Mouse (Mus musculus) spleen, adult 2 months (tissue): ENCODE results near the gene Lrrc8a. TPM values are rescaled to one million over a fixed set of nuclear protein-coding genes. Genes with fewer than 3 reads are reported as not detected.

Experiments used
- DNase-seq, 2 experiments: peaks; one replicate each; pipeline versions ENCODE4 v3.0.0 to v3.0.0-alpha.2; 2012 to 2021; ENCODE audit warnings: low spot score in 2 of 2, low read depth in 1 of 2
- H3K27ac ChIP-seq: fragments of 200-500 bp; 2 replicates; pipeline ENCODE4 v1.5.1; 2012; ENCODE audit warnings: low read length, inconsistent platforms; ENCODE audit not compliant: insufficient read depth
- H3K27me3 ChIP-seq: fragments of 200-500 bp; 2 replicates; pipeline ENCODE4 v1.6.1; 2012; ENCODE audit warnings: mild to moderate bottlenecking, moderate library complexity, low read length, inconsistent platforms; ENCODE audit not compliant: control insufficient read depth, insufficient read depth
- H3K36me3 ChIP-seq: fragments of 200-500 bp; 2 replicates; pipeline ENCODE4 v1.6.1; 2012; ENCODE audit warnings: mild to moderate bottlenecking, low read length, inconsistent platforms; ENCODE audit not compliant: control insufficient read depth, insufficient read depth
- H3K4me1 ChIP-seq: fragments of 200-500 bp; 2 replicates; pipeline ENCODE4 v1.6.1; 2011; ENCODE audit warnings: inconsistent platforms; ENCODE audit not compliant: control insufficient read depth, insufficient read depth, insufficient read length
- H3K4me3 ChIP-seq: fragments of 200-500 bp; 2 replicates; pipeline ENCODE4 v1.5.1; 2011; ENCODE audit warnings: mild to moderate bottlenecking, inconsistent platforms; ENCODE audit not compliant: insufficient read depth, insufficient read length; ENCODE audit errors: extremely low read depth
- CTCF ChIP-seq: fragments of 200-500 bp; IDR thresholded peaks from 2 replicates; pipeline ENCODE4 v1.5.1; 2011; ENCODE audit warnings: mild to moderate bottlenecking, inconsistent platforms; ENCODE audit not compliant: insufficient read depth, insufficient read length, insufficient replicate concordance; ENCODE audit errors: extremely low read depth
- POLR2A ChIP-seq: fragments of 200-500 bp; IDR thresholded peaks from 2 replicates; pipeline ENCODE4 v1.6.1; 2011; ENCODE audit warnings: low read depth, low read length, inconsistent platforms
- WGBS: fragments of 180-500 bp; shearing (Covaris S2); methylation state at CpG from one replicate; pipeline ENCODE4 v1.1.7; 2018; 5-methylcytosine and 5-hydroxymethylcytosine counted together
- polyA plus RNA-seq: library from polyadenylated mRNA; depleted of rRNA; stranded (reverse); fragments of >200 nt; gene quantifications from 2 replicates; pipeline ENCODE4 v1.2.3, GENCODE M21; 2012

The Lrrc8a gene
- polyA plus RNA-seq, 1 experiment, result 22.1 TPM

GRCm38 (mm10) chr2:30267466-30267865 lies 30.0 kb downstream of the Lrrc8a start:
- H3K27ac ChIP-seq, result no peak overlapping the region
- H3K4me1 ChIP-seq, result peaks cover 2% of the 10 kb centered on the region; the same call in 1 of the 2 replicates
- peaks cover 12% of the 10 kb centered on the region for H3K36me3 ChIP-seq
- TF ChIP-seq POLR2A (no peak), CTCF (no peak)
- 93% methylated on average over 2 of the region's 2 CpGs for WGBS
- DNase-seq, result no peak
- no peaks in the 10 kb centered on the region for H3K27me3 ChIP-seq
- H3K4me3 ChIP-seq, result no peak overlapping the region

- Histone ChIP-seq H3K36me3 (peaks cover 7% of the 10 kb centered on the region), H3K4me1 (peaks cover 2% of the 10 kb centered on the region; the same call in 1 of the 2 replicates), H3K4me3 (no peak overlapping the region), H3K27me3 (no peaks in the 10 kb centered on the region), H3K27ac (peak overlapping the region; percentile 52)
- 76% methylated on average over 4 of the region's 4 CpGs for WGBS
- TF ChIP-seq CTCF (no peak), POLR2A (no peak)
- DNase-seq, result no peak
Observed at GRCm38 (mm10) chr2:30268371-30268770, 30.9 kb downstream of the Lrrc8a start.

- no peak for TF ChIP-seq CTCF
- no peak for TF ChIP-seq POLR2A
- peaks cover 2% of the 10 kb centered on the region; the same call in 1 of the 2 replicates for H3K4me1 ChIP-seq
- no peaks in the 10 kb centered on the region for H3K27me3 ChIP-seq
- DNase-seq, result no peak
- H3K4me3 ChIP-seq, result no peak overlapping the region
- H3K27ac ChIP-seq, result no peak overlapping the region
- 67% methylated on average over 17 of the region's 17 CpGs for WGBS
- H3K36me3 ChIP-seq, result no peaks in the 10 kb centered on the region
Observed at GRCm38 (mm10) chr2:30269241-30269990, 31.9 kb downstream of the Lrrc8a start.

GRCm38 (mm10) chr2:30270134-30270533 lies 32.6 kb downstream of the Lrrc8a start:
- H3K4me3 ChIP-seq, result no peak overlapping the region
- H3K36me3 ChIP-seq, result no peaks in the 10 kb centered on the region
- no peak overlapping the region for H3K27ac ChIP-seq
- DNase-seq, result peak; percentile 45 to 58
- peaks cover 2% of the 10 kb centered on the region; the same call in 1 of the 2 replicates for H3K4me1 ChIP-seq
- H3K27me3 ChIP-seq, result no peaks in the 10 kb centered on the region
- TF ChIP-seq CTCF (peak; percentile 57; the same call in 1 of the 2 replicates), POLR2A (no peak)
- WGBS, result 17% methylated on average over 1 of the region's 1 CpGs

- TF ChIP-seq POLR2A, result no peak
- no peak for TF ChIP-seq CTCF
- Histone ChIP-seq H3K27ac (no peak within 1 kb of the TSS), H3K36me3 (no peaks in the 10 kb centered on the region), H3K4me1 (peaks cover 10% of the 10 kb centered on the region; the same call in 1 of the 2 replicates), H3K4me3 (no peak within 1 kb of the TSS), H3K27me3 (no peaks in the 10 kb centered on the region)
- no peak for DNase-seq
- WGBS, result 94% methylated on average over 11 of the region's 11 CpGs
Observed at GRCm38 (mm10) chr2:30280743-30281142, 43.2 kb downstream of the Lrrc8a start, which contains the start of gene Gm28038. TSS of gene Gm28038 (plus strand) at chr2:30281043.

DNA sequence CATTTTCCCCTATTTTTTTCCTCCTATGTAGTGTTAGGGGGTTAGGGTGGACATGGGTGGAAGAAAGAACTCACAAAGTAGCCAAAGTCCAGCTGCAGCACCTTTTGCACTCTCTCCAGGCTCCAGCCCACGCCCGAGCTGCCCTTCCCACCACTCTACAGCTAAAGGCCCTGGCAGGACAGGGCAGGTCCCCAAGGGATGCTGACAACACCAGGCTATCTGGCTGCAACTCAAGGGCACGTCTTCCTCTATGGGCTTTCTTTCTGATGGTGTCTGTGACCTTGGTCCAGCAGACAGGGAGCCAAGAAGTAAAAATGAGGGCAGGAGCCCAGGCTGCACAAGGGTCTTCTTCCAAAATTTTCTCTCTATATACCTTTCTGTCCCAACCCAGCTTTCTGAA lies 44.1 kb downstream of the Lrrc8a start:
- Histone ChIP-seq H3K27me3 (no peaks in the 10 kb centered on the region), H3K27ac (no peak overlapping the region), H3K4me1 (peaks cover 11% of the 10 kb centered on the region; the same call in 1 of the 2 replicates), H3K4me3 (no peak overlapping the region), H3K36me3 (no peaks in the 10 kb centered on the region)
- no peak for DNase-seq
- TF ChIP-seq CTCF (no peak), POLR2A (no peak)
- WGBS, result 82% methylated on average over 3 of the region's 3 CpGs

DNA sequence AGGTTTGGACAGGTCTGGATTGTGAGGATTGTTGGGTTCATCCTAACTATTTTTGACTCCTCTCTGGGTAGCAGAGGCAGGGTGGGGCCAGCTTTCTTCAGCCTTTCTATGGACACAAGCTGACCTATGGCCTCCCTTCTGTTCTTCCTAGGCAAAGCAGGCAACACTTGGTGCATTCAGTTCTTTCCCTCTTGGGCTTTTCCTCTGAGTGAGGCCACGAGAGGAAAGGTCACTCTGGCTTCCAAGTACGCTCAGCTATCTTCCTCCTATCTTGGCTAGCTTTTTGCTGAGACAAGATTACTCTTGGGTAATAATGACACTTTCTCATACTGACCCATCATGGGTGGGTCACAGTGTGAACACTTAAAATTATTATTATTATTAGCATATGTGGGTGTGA lies 45.7 kb downstream of the Lrrc8a start:
- no peak overlapping the region for H3K27ac ChIP-seq
- no peak overlapping the region for H3K4me3 ChIP-seq
- no peaks in the 10 kb centered on the region for H3K36me3 ChIP-seq
- WGBS, result 79% methylated on average over 2 of the region's 2 CpGs
- TF ChIP-seq POLR2A, result no peak
- no peak for TF ChIP-seq CTCF
- no peak for DNase-seq
- H3K4me1 ChIP-seq, result peaks cover 11% of the 10 kb centered on the region; the same call in 1 of the 2 replicates
- H3K27me3 ChIP-seq, result no peaks in the 10 kb centered on the region
